In the genomic region with DNA sequence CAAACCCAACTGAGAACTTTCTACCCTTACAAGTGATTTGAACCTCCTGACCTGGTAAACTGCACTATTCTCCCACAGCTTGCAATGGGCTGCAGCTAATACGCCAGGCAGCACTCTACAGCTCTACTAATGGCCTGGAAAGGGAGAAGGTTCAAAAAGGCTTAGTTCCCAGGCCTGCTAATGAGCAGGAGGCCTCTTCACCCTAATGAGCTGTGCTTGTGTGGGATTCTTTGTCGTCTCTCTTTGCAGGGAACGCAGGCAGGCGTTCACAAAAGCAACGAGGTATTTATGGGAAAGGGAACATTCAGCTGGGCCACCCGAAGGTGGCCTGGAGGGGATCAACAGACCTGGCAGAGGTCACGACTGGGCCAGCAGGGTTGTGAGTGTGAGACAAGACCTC, we compare ENCODE assay signal across 19 mouse cellular contexts.
DNase-seq lines count a peak whose midpoint lies in the region; ATAC-seq and TF ChIP-seq lines count a peak whose summit lies in the region.
"Had no signal": no experiment of that assay in that cellular context is flagged by ENCODE, and none has a peak within 500 bp of the region (broad histone marks: within the 10 kb centered on the region; RNA-seq: fewer than 3 reads in every experiment).

No protein-coding gene starts in this region.

- H3K4me1 ChIP-seq in forebrain, embryonic 12.5 days, result peaks cover 44% of the 10 kb centered on the region
- peaks cover 13% of the 10 kb centered on the region; the same call in 1 of the 2 replicates for H3K4me1 ChIP-seq in midbrain, embryonic 14.5 days (ENCODE audit: control insufficient read depth, insufficient read depth, low read length)

- no peaks in the 10 kb centered on the region for H3K9me3 ChIP-seq in forebrain, embryonic 12.5 days
- H3K9me3 ChIP-seq in midbrain, embryonic 14.5 days (ENCODE audit: control insufficient read depth, low read length), result no peaks in the 10 kb centered on the region
- H3K9me3 ChIP-seq: embryonic facial prominence, embryonic 12.5 days; neural tube, embryonic 12.5 days had no signal

- 5% methylated on average over 7 of the region's 7 CpGs for WGBS in forebrain, embryonic 12.5 days
- WGBS in midbrain, embryonic 14.5 days, result 29% methylated on average over 7 of the region's 7 CpGs

- H3K27me3 ChIP-seq in forebrain, embryonic 12.5 days, result peaks cover 23% of the 10 kb centered on the region
- H3K27me3 ChIP-seq in midbrain, embryonic 14.5 days (ENCODE audit: control insufficient read depth, insufficient read depth, low read length), result no peaks in the 10 kb centered on the region
- H3K27me3 ChIP-seq: neural tube, embryonic 12.5 days had no signal

- no peak for TF ChIP-seq CTCF in layer of hippocampus, adult 2 months (conservative IDR thresholded peaks at IDR 0.05)

- peak overlapping the region; percentile 51; the same call in 1 of the 2 replicates for H3K27ac ChIP-seq in layer of hippocampus, adult 2 months
- H3K27ac ChIP-seq in forebrain, embryonic 12.5 days, result peak overlapping the region; percentile 46; the same call in 1 of the 2 replicates
- 0 out of 2 replicates have a peak overlapping the region, but pooled peaks have one; percentile 37 for H3K27ac ChIP-seq in midbrain, embryonic 14.5 days (replicated peaks; ENCODE audit: low read depth, low read length)
- H3K27ac ChIP-seq: embryonic facial prominence, embryonic 12.5 days; hindbrain, embryonic 14.5 days; neural tube, embryonic 12.5 days had no signal

- H3K4me3 ChIP-seq in layer of hippocampus, adult 2 months, result no peak overlapping the region
- H3K4me3 ChIP-seq in forebrain, embryonic 12.5 days (replicated peaks), result no peak overlapping the region
- H3K4me3 ChIP-seq in midbrain, embryonic 14.5 days (replicated peaks; ENCODE audit: low read depth, low read length), result no peak overlapping the region
- H3K4me3 ChIP-seq: embryonic facial prominence, embryonic 12.5 days; neural tube, embryonic 12.5 days had no signal

- no peak overlapping the region for H3K4me2 ChIP-seq in forebrain, embryonic 12.5 days
- no peak overlapping the region for H3K4me2 ChIP-seq in midbrain, embryonic 14.5 days (ENCODE audit: low read length)
- H3K4me2 ChIP-seq: embryonic facial prominence, embryonic 12.5 days; hindbrain, embryonic 14.5 days; neural tube, embryonic 12.5 days had no signal

- no peak overlapping the region for H3K9ac ChIP-seq in forebrain, embryonic 12.5 days
- no peak overlapping the region for H3K9ac ChIP-seq in midbrain, embryonic 14.5 days (replicated peaks; ENCODE audit: low read length)
- H3K9ac ChIP-seq: embryonic facial prominence, embryonic 12.5 days; hindbrain, embryonic 14.5 days; neural tube, embryonic 12.5 days had no signal

- DNase-seq in layer of hippocampus, adult 2 months (ENCODE audit: low spot score in 2 of 2), result no peak
- DNase-seq in layer of hippocampus, adult 9-10 months (ENCODE audit: low spot score), result no peak
- DNase-seq in embryo, embryonic 11 days, result peak; percentile 27
- no peak for DNase-seq in midbrain, embryonic 14.5 days
- DNase-seq in thymus, adult 18-20 months, result no peak
- DNase-seq: adrenal gland, postnatal 10 days; cerebellum, adult 9-11 months; gastrocnemius, postnatal 36 days; heart, postnatal 10 days; kidney, adult 2 months; lung, postnatal 14 days; right cerebral cortex, adult 18-20 months; thymus, postnatal 25 days had no signal

- no peaks in the 10 kb centered on the region for H3K36me3 ChIP-seq in forebrain, embryonic 12.5 days (replicated peaks)
- H3K36me3 ChIP-seq in midbrain, embryonic 14.5 days (ENCODE audit: control insufficient read depth, insufficient read depth, low read length), result no peaks in the 10 kb centered on the region
- H3K36me3 ChIP-seq: embryonic facial prominence, embryonic 12.5 days; neural tube, embryonic 12.5 days had no signal

- peak; percentile 73; the same call in 1 of the 2 replicates for ATAC-seq in forebrain, embryonic 12.5 days (ENCODE audit: low FRiP score)
- no peak for ATAC-seq in midbrain, embryonic 14.5 days (ENCODE audit: low FRiP score, low TSS enrichment)
- ATAC-seq in cerebellum, adult (ENCODE audit: insufficient number of reproducible peaks, low FRiP score, low TSS enrichment), result no peak
- ATAC-seq in activated CD4-positive, CD25-positive, alpha-beta regulatory T cell, adult 4 months, result no peak
